Mouse (Mus musculus) urinary bladder, postnatal 14 days (tissue): ENCODE data around the gene Pgm1.
A peak's percentile ranks its signal among the peaks of the same experiment; 100 is the strongest.

ENCODE experiments used
- DNase-seq: peaks from one replicate; pipeline ENCODE4 v3.0.0; 2021; ENCODE audit warnings: low spot score

Pgm1 gene

GRCm38 (mm10) chr4:99929149-99929612 is at the start of gene Pgm1:
Pgm1 (plus strand) TSS chr4:99929414.
- DNase-seq = peak; percentile 82

GRCm38 (mm10) chr4:99881882-99882281 is 47.3 kb upstream of the Pgm1 start:
- DNase-seq = no peak

DNA sequence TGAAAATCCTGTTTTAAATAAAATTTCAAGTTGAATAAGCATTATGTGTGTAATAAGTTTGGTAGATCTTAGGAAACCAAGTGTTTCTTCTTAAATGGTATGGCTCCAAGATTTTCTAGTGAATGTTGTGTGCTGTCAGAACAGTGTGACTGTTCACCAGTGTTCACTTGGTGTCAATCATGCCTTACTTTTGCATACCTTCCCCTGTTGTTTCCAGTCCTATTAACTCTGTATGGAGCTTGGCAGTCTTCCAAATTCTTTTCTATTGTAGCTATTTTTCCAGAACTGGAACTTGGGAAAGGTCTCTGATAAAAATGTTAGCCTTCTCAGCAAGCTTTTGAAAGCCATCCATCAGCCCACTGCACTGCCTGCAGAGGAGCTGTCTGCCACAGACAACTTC is 46.8 kb upstream of the Pgm1 start:
- no peak for DNase-seq

DNA sequence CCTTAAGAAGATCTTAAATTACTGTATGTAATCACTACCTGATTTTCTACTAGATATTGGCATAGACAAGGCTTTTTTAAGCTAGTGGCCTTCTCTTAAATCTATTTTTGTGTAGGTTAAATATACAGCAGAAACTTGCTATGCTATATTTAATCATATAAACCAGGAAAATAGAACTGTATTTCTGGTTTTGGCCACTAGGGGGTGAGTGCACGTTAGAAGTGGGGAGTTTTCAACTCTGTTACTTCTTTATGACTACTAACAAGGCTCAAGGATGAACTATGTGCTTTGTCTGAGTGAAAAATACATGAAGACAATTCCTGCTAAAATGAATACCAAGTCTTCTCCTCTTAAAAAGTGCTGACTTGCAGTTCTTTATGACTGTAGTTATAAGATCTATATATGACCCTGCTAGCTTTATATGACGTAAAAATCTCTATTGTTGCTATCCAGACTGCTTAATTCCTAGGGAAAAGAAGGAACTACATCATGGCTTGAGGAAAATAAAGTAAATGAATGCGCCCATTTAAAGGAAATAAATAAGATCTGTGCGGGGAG is 15.2 kb upstream of the Pgm1 start:
- no peak for DNase-seq

- DNase-seq = no peak
Measured at GRCm38 (mm10) chr4:99926380-99926779, 2.8 kb upstream of the Pgm1 start.

GRCm38 (mm10) chr4:99928521-99928920 is 693 bp upstream of the Pgm1 start:
- DNase-seq = no peak

GRCm38 (mm10) chr4:99929613-99930517 is 651 bp downstream of the Pgm1 start, which contains the start of gene Itgb3bp:
Itgb3bp (minus strand) TSS chr4:99929813.
- peak; percentile 74 for DNase-seq

GRCm38 (mm10) chr4:99930518-99931239 is 1.5 kb downstream of the Pgm1 start:
- peak; percentile 26 for DNase-seq

GRCm38 (mm10) chr4:99931240-99931580 is 2.0 kb downstream of the Pgm1 start:
- no peak for DNase-seq

DNA sequence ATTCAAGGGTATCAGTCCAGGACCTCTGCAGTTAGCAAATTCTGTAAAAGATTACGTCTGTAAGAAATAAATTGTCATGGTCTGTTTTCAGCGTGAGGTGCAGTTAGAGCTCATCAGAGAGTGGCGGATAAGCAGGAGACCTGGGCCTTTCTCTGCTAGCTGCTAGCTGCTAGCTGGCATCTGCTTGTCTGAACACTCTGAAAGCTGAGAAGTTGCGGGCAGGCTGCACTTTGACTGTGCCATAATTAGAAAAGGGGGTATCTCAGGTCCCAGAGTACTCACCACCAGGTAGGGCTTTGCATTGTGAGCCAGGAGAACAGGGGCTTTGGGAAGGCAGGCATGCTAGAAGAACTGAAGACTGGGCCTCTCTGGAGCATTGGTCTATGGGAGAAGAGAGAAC is 2.6 kb downstream of the Pgm1 start:
- DNase-seq = no peak

GRCm38 (mm10) chr4:99934859-99935258 is 5.6 kb downstream of the Pgm1 start:
- no peak for DNase-seq

DNA sequence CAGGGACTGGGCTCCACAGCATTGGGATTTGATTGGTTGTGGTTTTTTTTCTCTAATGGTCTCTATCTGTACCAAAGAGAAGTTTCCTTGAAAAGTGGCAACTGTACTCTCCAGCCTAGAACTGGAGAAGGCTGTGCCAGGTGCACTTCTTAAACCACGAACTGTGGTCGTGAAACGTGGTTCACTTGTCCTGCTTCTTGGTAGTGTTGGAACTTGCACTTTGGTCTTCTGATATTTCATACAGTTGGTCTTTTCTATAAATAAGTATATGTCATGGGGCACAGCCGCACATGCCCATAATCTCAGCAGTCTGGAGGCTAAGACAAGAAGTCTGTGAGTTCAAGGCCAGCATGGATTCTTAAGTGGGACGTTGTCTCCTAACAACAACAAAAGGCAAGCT is 7.1 kb downstream of the Pgm1 start:
- DNase-seq = no peak

GRCm38 (mm10) chr4:99939711-99940505 is 10.7 kb downstream of the Pgm1 start:
- DNase-seq = no peak

DNA sequence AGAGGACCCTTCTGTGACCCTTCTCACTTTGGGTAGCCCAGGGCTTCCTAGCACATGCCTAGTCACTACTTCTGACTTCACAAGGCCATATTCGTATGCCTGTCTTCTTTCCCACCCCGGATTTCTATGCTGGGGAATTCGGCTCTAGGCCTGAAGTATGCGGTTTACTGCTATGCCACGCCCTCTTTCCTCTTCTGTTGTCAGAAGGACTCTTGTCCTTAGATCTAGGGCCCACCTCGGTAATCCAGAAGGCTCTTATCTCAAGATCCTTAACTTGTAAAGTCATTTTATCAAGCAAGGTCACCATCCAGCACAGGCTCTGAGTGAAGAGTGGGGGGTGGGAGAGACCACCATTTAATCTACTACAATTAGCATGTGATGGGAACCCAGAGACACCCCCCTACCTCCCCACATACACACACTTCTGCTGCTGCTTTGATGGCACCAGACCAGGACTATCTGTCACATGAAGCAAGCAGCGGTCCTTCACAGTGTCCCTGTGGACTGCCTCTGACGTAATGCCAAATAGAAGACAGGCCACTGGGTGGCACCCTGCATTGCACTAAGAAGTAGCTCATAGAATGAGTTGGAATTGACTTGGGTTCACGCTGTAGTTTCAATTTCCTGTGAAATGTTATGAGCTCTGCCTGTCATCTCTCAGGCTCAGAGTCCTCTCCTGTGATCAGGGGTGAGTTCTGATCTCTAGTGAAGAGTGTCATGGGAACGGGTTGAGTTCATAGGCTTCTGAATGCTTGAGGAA is 12.6 kb downstream of the Pgm1 start:
- no peak for DNase-seq

DNA sequence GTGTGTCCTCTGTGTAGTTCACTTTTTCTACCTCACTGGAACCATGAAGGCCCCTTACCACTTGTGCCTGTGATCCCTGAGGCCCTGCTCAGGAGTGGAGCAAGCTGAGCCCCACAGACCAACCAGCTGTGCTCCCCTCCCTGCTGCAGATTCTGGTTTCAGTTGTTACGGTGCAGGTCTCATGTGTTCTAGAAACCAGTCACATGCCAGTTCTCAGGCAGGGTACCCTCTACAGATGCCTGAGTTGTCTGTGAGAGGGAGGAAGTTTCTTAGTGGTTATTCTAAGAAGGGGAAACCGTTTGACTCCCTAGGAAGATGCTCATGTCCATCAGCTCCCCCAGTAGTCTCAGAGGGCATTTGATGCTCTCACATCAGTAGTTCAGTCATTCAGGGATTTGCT is 15.4 kb downstream of the Pgm1 start:
- DNase-seq = no peak

- no peak for DNase-seq
Measured at GRCm38 (mm10) chr4:99945011-99945410, 15.8 kb downstream of the Pgm1 start.

DNA sequence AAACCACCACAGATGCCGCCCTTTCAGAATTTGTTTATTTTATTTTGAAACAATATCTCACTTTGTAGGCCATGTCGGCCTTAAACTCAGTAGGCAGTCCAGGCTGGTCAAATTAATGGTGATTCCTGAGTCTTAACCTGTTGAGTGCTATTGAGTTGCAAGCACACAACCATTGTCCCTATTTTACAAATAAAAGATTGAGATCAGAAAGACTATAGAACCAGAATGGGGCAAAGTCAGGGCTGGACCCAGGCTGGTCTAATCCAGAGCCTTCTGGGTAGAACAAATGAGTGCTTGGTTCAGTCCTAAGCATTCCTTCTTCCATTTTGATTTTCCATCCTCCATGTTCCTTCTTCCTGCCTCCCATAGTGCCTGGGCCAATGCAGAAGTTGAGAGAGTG is 17.3 kb downstream of the Pgm1 start:
- no peak for DNase-seq

DNA sequence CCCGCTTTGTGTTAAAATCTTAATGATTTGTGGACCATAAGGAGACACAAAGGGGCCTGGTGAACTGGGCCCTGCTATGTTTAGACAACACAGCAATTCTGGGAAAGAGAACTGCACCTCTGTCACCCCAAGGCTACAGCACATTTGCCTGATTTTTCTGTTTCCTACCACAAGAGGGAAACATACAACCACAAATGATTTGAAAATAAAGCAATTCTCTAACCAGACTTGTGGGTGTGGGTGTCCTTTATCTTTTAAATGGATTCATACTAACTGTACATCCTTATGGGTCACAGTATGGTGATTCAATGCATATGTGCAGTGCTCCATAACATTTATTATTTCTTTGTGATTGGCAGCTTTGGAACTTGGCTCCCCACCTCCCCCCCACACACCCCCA is 18.0 kb downstream of the Pgm1 start:
- no peak for DNase-seq

DNA sequence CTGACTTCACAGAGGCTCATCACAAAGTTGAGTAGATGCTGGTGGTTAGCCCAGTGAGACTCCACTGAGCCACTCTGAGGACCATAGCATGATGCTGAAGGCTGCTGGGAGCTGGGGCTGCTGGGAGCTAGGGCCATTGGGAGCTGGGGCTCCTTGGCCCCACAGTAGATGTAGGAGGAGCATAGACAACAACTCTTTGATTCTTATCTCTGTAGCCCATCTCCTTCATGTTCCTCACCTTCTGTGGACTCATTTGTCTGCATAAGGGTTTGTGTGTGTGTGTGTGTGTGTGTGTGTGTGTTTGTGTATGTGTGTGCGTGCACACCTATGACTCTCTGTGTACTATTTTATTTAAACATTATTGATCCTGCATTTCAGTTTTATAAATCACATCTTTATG is 18.7 kb downstream of the Pgm1 start:
- no peak for DNase-seq

DNA sequence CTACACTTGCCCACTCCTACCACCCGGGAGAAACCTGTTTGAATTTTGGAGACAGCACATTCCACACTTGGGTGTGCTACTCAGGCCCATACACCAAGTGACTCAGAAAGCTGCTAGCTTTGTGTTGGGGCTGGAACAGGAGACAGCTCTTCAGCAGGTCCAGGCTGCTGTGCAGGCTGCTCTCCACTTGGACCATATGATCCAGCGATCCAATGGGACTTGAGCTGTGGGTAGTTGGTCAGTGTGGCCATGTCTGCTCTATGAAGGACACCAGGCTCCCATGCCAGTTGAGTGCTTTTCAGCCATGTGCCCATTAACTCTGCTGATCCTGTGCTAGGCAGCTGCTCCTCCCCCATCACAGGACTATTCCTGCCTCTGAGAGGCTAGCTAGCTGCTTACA is 24.7 kb downstream of the Pgm1 start:
- DNase-seq = no peak

- DNase-seq = no peak
Measured at GRCm38 (mm10) chr4:99955396-99955795, 26.2 kb downstream of the Pgm1 start.
